Mouse (Mus musculus) B cell, adult 2 months (primary cell): ENCODE measurements around the gene Pex19.

ENCODE experiments used
- DNase-seq, 2 experiments: peaks; one replicate each; pipeline ENCODE4 v3.0.0; 2022

The Pex19 gene

GRCm38 (mm10) chr1:172134072-172134471 is 7.5 kb downstream of the Pex19 start:
- no peak for DNase-seq

DNA sequence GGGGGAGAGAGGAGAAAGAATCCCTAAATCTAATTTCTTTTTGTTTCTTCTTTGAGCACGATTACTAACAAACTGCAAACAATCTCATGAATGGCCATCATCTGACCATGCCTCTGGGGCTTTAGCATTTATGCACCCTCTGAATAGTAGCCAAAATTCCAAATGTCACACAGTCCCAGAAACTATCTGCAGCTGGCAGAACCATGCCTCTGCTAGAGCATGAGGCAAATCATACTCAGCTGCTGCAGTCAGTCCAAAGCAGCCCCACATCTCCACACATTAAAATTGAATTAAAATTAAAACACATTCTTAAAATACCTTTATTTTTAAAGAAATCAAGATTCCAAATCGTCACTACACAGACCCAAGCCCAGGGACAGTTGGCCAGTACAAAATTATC is 13.6 kb downstream of the Pex19 start:
- no peak for DNase-seq

GRCm38 (mm10) chr1:172140825-172141224 is 14.3 kb downstream of the Pex19 start:
- DNase-seq, result no peak

GRCm38 (mm10) chr1:172141529-172141928 is 15.0 kb downstream of the Pex19 start:
- DNase-seq, result no peak

GRCm38 (mm10) chr1:172143570-172143969 is 17.0 kb downstream of the Pex19 start:
- peak; percentile 65 to 69 for DNase-seq

- peak; percentile 98 for DNase-seq
These were observed 21.3 kb downstream of the Pex19 start, which contains the start of gene Dcaf8 for GRCm38 (mm10) chr1:172147835-172148278. Gene Dcaf8 (plus strand): TSS chr1:172148084.

DNA sequence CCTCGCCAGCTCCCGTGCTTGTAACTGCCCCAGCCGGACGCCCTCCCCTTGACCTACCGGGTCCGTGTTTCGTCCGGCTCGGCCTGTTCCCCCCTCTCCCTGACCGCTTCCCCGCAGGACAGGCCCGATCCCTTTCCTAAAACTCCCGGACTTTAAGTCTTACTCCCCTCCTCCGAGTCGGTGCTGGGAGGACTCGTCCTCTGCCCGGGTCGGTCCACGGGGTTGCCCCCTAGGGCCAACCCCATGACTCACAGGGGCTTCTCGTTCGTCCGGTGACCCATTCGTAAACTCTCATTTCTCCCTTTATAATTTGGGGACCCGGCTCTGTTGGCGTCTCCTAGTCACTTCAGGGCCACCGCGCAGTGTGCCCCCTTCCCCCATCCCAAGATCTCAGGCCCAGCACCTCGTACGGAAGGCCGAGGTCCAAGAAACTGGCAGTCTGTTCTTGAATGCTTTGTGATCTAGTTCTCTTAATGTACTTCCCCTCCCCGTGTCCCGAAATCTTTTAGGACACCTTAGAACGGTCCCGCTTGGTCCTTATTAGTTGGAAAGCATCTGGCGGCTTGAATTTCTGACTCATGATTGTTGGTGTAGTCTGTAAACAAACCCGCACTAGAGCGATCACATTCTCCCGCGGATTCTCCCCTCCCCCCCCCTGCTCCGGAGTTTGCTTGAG is 21.9 kb downstream of the Pex19 start:
- DNase-seq, result peak; percentile 59 to 63

DNA sequence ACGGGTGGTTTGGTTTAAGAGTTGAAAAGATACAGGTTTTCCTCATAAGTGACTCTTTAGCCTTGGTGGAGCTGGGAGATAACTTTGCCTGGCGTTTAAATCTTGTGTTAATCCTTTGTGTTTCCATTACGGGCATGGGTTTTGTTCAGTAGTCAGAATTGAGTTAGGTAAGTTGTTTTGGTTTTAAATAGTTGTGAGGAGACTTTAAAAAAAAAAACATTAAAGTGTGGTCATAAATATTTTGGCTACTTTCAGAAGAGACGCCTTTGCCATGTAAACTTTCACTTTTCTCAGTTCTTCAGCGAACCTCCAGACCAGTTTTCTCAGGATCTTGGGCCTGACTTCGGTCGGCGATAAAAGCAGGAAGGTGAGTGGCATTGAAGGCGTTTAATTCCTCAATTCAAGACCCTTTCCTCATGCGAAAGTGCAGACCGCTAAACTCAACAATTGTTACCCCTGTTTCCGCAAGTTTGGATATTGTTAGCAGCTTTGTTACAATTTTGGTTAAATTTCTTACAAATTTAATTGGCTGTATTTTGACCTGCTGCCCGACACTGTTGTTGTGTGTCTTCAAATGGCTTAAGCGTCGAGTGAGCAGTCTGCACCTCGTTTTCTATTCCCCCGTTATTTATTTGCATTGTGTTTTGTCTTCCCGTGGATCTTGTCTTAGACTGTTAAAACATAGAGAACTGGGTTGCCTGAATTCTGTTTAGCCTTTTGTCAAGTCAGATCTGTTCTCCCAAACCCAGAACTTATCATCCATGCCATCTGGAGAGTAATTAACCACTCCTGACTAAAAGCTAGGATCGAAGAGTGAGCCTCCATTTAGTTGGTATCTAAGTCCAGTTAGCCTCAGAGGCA is 22.6 kb downstream of the Pex19 start:
- DNase-seq, result peak; percentile 12 to 22

DNA sequence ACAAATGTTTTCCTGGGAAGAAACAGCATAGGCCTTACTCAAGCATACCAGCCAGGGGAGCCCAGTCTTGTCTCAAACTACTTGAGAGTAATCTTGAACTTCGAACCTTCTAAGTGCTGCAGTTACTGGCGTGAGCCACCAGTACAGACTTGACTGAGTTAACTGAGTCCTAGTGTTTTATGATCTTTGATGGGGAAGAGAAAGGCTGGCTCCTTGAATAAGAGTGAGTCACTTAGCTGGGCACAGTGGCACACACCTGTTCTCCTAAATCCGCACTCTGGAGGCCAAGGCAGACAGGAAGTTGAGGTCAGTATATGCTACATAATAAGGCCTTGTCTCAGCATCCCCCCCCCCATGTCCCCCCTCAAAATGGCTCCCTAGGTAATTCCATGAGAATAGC is 28.0 kb downstream of the Pex19 start:
- DNase-seq, result no peak

DNA sequence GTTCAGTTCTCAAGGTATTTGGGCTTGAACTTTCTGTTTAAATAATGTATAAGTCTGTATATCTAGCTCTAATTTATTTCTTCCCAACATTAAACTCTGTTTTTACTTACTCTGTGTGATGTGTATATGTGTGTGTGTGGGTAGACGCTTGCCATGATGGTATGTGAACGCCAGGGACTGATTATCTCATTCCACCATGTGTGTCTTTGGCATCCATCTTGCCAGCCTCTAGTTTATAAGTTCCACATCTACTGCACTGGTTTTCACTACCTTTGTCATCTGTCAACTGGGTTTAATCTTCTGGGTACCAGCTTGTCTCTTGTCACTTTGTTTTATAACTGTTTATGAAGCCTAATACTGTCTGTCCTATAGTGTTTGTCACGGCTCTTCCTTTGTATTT is 29.0 kb downstream of the Pex19 start:
- no peak for DNase-seq

GRCm38 (mm10) chr1:172159970-172160369 is 33.4 kb downstream of the Pex19 start:
- no peak for DNase-seq

DNA sequence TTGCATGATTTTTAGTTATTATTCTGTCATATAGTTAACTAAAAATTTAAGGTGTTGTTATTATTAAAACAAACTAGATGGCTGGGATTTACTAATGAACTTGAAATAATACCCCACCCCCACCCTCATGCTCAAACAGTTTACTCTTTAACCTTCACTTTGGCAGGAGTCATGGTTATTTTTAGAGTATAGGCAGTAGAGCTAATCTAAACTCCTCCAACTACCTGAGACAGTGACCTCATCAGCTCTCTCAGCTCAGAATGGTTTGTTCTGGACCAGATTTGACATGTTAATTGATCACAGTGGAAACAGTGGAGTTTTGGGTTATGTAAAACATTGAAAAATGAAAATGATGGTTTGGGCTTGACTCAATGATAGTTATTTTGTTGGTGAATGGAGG is 34.0 kb downstream of the Pex19 start:
- no peak for DNase-seq

DNA sequence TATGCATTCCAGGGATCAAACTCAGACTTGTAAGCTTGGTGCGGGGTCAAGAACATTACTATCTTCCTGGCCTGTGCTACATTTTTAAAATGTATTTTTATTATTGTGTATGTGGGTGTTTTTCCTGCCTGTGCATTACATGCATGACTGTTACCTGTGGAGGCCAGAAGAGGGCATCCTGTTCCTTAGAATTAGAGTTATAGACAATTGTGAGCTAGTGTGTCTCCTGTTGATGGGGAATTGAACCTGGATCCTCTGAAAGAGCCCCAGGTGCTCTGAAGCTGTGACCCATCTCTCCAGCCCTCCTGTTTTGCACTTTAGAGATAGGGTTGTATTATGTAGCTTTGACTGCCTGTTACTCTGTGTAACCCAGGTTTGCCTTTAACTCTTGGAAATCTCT is 35.5 kb downstream of the Pex19 start:
- DNase-seq, result peak; percentile 49 to 63

DNA sequence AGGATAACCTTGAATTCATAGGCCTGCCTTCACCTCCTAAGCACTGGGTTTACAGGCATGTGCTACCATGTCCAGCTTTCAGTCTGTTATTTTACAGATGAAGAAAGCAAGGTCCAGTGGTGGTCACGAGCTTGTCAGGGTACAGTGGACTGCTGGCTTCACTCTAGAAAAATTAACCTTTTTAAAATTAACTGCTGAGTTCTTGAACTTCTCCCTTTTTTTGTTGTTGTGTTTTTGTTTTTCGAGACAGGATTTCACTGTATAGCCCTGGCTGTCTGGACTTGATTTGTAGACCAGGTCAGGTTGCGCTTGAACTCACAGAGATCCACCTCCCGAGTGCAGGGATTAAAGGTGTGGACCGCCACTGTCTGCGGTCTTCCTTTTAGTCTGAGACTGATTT is 36.4 kb downstream of the Pex19 start:
- DNase-seq, result no peak

DNA sequence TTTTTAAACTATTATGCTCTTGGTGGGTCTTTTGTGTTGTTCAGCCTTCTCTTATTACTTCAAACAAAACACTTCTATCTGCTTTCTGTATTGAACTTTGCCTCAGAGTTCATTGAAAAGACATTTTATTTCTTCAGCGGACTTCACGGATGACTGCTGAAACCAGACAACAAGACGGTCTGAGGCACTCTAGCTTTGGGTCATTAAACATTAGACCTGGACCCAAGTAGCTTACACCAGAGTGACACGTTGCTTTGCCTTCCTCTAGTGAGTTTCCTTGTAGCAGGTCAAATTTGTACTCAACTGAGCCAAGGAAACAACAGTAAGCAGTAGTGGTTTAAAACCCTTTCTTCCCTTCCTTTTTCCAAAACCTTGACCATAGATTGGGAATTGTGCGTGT is 41.4 kb downstream of the Pex19 start:
- no peak for DNase-seq

- no peak for DNase-seq
These were observed 43.3 kb downstream of the Pex19 start for GRCm38 (mm10) chr1:172169809-172170208.

DNA sequence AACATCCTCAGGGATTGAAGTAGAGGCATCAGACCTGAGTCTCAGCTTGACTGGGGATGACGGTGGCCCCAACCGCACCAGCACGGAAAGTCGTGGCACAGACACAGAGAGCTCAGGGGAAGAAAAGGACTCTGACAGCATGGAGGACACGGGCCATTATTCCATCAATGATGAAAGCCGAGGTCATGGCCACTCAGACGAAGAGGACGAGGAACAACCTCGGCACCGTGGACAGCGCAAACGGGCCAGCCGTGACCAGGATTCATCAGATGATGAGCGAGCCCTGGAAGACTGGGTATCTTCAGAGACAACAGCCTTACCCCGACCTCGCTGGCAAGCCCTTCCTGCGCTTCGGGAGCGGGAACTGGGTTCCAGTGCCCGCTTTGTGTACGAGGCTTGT is 45.8 kb downstream of the Pex19 start:
- no peak for DNase-seq

GRCm38 (mm10) chr1:172173181-172173580 is 46.6 kb downstream of the Pex19 start:
- no peak for DNase-seq

DNA sequence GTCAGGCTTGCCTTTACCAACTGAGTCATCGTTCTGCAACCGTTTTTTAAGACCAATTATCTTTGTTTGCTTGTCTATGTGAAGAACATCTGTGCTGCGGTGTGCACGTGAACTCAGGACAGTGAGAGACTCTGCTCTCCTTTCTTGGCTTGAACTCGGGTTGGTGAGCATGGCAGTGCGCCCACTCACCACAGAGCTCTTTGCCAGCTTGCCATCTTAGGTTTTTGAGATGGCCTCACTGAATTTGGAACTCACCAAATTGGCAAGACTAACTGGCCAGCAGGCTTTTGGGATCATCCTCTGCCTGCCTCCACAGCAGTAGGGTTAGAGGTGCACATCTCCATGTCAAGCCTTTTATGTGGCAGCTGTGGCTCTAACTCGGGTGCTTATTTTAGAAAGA is 51.2 kb downstream of the Pex19 start:
- no peak for DNase-seq

DNA sequence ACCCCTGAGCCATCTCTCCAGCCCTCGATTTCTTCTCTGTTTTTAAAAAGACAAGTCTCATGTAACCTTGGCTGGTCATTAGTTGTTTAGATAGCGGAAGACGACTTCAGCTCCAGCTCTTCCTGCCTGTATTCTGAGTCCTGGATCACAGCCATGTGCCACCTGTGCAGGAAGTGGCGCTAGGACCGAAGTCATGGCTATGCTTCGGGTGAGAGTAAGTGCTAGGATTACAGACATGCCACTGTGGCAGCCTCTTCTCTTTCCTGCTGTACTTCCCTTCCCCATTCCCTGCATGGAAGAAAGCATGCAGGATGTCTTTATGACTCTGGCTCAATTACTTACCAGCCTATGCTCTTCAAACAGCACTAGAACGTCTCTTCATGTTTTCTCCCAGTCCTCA is 52.5 kb downstream of the Pex19 start:
- no peak for DNase-seq

DNA sequence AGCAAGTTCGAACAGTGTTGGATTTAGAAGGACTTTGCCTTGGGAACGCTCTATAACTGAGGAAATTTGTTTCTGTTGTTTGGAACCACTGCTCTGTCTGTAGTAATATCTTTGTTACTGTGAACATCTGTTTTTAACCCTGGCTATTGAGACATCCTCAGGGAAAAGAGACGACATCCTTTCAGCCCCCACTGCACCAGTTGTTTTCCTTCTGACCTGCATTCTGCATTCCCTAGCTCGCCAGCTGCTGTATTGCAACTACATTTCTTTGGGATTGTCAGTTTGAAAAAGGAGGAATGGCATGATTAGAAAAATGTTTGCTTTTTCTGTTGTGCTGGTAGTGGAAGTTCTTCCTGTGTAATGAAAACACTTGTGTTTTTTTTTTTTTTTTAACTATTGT is 54.3 kb downstream of the Pex19 start:
- DNase-seq, result no peak

DNA sequence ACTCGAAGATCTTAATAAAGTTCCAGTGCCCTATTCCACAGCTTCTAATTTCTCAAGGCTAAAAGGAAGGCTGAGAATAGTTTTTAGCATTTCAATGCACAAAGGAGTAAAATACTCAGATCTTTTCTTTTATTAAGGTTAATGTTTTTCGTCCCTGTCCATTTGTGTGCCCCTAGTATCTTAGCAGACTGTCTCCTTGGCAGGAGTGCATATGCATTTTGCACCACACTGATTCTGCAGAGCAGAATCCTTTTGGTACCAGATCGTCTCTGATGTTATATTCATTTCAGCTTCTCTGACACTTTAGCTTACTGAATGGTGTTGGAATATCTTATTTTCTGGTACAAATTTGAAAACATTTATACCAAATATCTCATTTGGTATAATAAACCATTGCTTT is 55.2 kb downstream of the Pex19 start:
- DNase-seq, result no peak

- DNase-seq, result no peak
These were observed 56.5 kb downstream of the Pex19 start for GRCm38 (mm10) chr1:172183056-172183455.

DNA sequence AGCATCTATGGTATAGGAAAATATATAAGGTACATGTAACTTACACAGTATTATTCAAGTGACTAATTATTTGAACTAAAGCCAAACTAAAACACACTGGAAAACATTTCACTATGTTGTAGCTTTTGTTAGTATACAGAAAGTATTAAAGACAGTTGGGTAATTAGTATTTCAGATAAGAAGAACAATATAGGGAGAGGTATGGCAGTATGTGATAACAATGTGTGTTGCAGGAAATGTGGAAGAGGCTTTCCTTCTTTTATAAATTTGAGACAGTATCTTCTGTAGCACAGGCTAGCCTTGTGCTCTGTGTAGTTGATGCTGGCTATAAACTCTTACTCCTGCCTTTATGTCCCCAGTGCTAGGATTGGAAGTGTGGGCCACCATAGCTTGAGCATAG is 57.4 kb downstream of the Pex19 start:
- DNase-seq, result no peak
